Mouse (Mus musculus): ENCODE results near the gene Zfp367. TPM values are rescaled to one million over a fixed set of nuclear protein-coding genes. Genes with fewer than 3 reads are reported as not detected.

Zfp367 gene
- polyA plus RNA-seq (2012; fragmentation: generic; extraction: Trizol) = 1 to 10 TPM in 1 of 2 experiments, under 1 TPM in 1; 0.51 to 1.2 TPM

GRCm38 (mm10) chr13:64153083-64153682 lies at the start of gene Zfp367:
Zfp367 (minus strand) TSS chr13:64153202.

GRCm38 (mm10) chr13:64161548-64161915 lies 8.5 kb upstream of the Zfp367 start, which contains the start of gene Habp4:
Habp4 (plus strand) TSS chr13:64161824.

GRCm38 (mm10) chr13:64128858-64129615 lies 24.0 kb downstream of the Zfp367 start, which contains the start of gene Slc35d2:
Slc35d2 (minus strand) TSS chr13:64129368.

GRCm38 (mm10) chr13:64089130-64089529 lies 63.9 kb downstream of the Zfp367 start, which contains the start of gene Hsd17b3:
Hsd17b3 (minus strand) TSS chr13:64089230.

Other genes starting within 250 kb of the Zfp367 start
- not detected for gene Hsd17b3, start 64.0 kb downstream of the Zfp367 start, polyA plus RNA-seq (2012; fragmentation: generic; extraction: Trizol)
- 1 to 10 TPM in 1 of 2 experiments, under 1 TPM in 1; 0.35 to 2.6 TPM for gene Slc35d2, start 23.8 kb downstream of the Zfp367 start, polyA plus RNA-seq (2012; fragmentation: generic; extraction: Trizol)
- 10 to 100 TPM in 1 of 2 experiments, 1 to 10 TPM in 1; 6.8 to 21.2 TPM for gene Habp4, start 8.6 kb upstream of the Zfp367 start, polyA plus RNA-seq (2012; fragmentation: generic; extraction: Trizol)
- 1 to 10 TPM in 1 of 2 experiments, under 1 TPM in 1; 0.41 to 2.3 TPM for gene Cdc14b, start 122.1 kb upstream of the Zfp367 start, polyA plus RNA-seq (2012; fragmentation: generic; extraction: Trizol)
- 1 to 10 TPM; 2.6 to 7.8 TPM for gene Aaed1, start 159.5 kb upstream of the Zfp367 start, polyA plus RNA-seq (2012; fragmentation: generic; extraction: Trizol)
- 100 to 1,000 TPM in 1 of 2 experiments, 10 to 100 TPM in 1; 82.2 to 177 TPM for gene Ctsl, start 217.7 kb upstream of the Zfp367 start, polyA plus RNA-seq (2012; fragmentation: generic; extraction: Trizol)

Measured in C3H10T1/2 (cell line).